Mouse (Mus musculus): ENCODE results near the gene Inha. TPM values are rescaled to one million over a fixed set of nuclear protein-coding genes. Genes with fewer than 3 reads are reported as not detected.

Inha gene
- 0.63 and 0.90 TPM in 2 replicates for polyA plus RNA-seq (2015; fragmentation: Nextera tagmentation; extraction: Ambion mirVana)

DNA sequence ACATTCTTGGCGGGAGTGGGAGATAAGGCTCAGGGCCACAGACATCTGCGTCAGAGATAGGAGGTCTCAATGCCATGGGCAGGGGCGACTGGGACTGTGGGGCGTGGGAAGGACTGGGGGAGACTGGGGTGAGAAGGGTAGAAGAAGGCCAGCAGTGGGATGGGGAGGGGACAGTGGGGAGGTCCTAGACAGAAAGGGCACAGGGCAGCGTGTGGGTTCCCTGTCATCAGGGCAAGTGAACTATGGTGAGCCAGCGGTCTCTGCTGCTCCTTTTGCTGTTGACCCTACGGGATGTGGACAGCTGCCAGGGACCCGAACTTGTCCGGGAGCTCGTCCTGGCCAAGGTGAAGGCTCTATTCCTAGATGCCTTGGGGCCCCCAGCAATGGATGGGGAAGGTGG is at the start of gene Inha:
Gene Inha (plus strand): TSS at position 72 of the 400 bp plus-strand sequence.
- Histone ChIP-seq H3K4me3 (ENCODE audit: low read depth, low read length) (peak within 1 kb of the TSS; percentile 60), H3K27me3 (ENCODE audit: control insufficient read depth, insufficient read depth, low read depth, low read length) (peaks cover 44% of the 10 kb centered on the region), H3K27ac (ENCODE audit: low read length) (peak within 1 kb of the TSS; percentile 43), H3K4me2 (ENCODE audit: low read depth, low read length) (peak within 1 kb of the TSS; percentile 63), H3K4me1 (ENCODE audit: control insufficient read depth, low read depth, low read length) (no peaks in the 10 kb centered on the region; the same call in 1 of the 2 replicates), H3K36me3 (ENCODE audit: control insufficient read depth, insufficient read depth) (no peaks in the 10 kb centered on the region), H3K9me3 (replicated peaks; ENCODE audit: control insufficient read depth, low read length) (no peaks in the 10 kb centered on the region), H3K9ac (ENCODE audit: low read depth, low read length) (peak within 1 kb of the TSS; percentile 56)
- 48% methylated on average over 10 of the region's 10 CpGs for WGBS (ENCODE audit: insufficient replicate concordance)
- no peak for ATAC-seq (ENCODE audit: low read depth)

DNA sequence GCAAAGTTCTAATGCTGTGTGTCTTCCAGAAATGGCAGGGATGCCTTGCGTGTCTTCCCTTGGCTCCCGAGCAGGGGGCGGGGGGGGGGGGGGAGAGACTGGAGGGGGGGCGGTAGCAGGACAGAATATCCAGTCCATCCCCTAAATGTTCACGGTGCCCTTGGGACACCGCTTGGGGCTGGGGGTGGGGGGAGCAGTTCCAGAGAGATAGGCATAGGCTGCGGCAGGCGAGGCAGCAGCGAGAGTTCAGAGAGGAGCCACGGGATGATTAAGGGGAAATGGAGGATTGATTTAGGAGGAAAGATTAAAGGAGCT is 49.2 kb upstream of the Inha start:
- Histone ChIP-seq H3K27me3 (ENCODE audit: control insufficient read depth, insufficient read depth, low read depth, low read length) (peaks cover 73% of the 10 kb centered on the region), H3K4me1 (ENCODE audit: control insufficient read depth, low read depth, low read length) (peaks cover 13% of the 10 kb centered on the region), H3K4me3 (ENCODE audit: low read depth, low read length) (no peak overlapping the region), H3K4me2 (ENCODE audit: low read depth, low read length) (no peak overlapping the region), H3K36me3 (ENCODE audit: control insufficient read depth, insufficient read depth) (no peaks in the 10 kb centered on the region), H3K9me3 (replicated peaks; ENCODE audit: control insufficient read depth, low read length) (no peaks in the 10 kb centered on the region), H3K9ac (ENCODE audit: low read depth, low read length) (no peak overlapping the region), H3K27ac (ENCODE audit: low read length) (no peak overlapping the region)
- no peak for ATAC-seq (ENCODE audit: low read depth)
- 5% methylated on average over 9 of the region's 10 CpGs for WGBS (ENCODE audit: insufficient replicate concordance)

DNA sequence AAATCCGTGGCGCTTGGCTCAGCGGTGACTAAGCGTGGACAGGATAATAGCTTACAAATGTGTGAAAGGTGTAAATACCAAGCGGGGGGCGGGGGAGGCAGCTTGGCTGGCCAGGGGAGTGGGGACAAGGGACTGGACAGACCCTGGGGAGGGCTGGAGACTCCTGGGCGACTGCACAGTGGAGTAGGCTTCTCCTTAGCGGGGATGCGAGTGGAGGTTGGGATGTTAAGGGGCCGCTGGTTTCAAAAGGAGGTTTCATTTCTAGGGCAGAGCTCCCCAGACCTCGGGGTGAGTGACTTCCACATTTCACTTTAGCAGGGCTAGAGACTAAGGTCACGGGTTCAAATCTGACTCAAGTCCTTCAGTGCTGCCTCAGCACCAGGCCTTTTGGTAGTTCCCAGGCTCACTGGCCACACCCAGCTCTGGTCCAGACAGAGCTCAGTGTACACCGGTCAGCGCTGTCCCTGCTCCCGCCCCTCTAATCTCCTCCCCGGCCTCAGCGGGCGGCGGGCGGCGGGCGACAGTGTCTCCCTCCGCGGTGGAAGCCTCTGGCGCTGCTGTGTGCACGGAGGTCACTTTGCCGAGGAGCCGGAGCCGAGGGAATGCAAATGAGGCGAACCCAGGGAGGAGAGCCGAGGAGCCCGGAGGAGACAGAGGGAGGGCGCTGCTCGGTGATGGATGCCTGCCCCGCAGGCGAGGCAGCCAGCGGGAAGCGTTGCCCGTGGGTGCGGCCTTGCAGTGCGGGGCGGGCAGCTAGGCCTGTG is 48.7 kb upstream of the Inha start:
- H3K27ac ChIP-seq (ENCODE audit: low read length), result no peak overlapping the region
- peak overlapping the region; percentile 26 for H3K4me3 ChIP-seq (ENCODE audit: low read depth, low read length)
- no peaks in the 10 kb centered on the region for H3K9me3 ChIP-seq (replicated peaks; ENCODE audit: control insufficient read depth, low read length)
- H3K36me3 ChIP-seq (ENCODE audit: control insufficient read depth, insufficient read depth), result no peaks in the 10 kb centered on the region
- H3K9ac ChIP-seq (ENCODE audit: low read depth, low read length), result no peak overlapping the region
- H3K27me3 ChIP-seq (ENCODE audit: control insufficient read depth, insufficient read depth, low read depth, low read length), result peaks cover 68% of the 10 kb centered on the region
- peak; percentile 39; the same call in 1 of the 2 replicates for ATAC-seq (ENCODE audit: low read depth)
- peaks cover 18% of the 10 kb centered on the region for H3K4me1 ChIP-seq (ENCODE audit: control insufficient read depth, low read depth, low read length)
- WGBS (ENCODE audit: insufficient replicate concordance), result 4% methylated on average over 42 of the region's 42 CpGs
- H3K4me2 ChIP-seq (ENCODE audit: low read depth, low read length), result peak overlapping the region; percentile 50

GRCm38 (mm10) chr1:75458789-75459684 is 47.8 kb upstream of the Inha start:
- peaks cover 60% of the 10 kb centered on the region for H3K27me3 ChIP-seq (ENCODE audit: control insufficient read depth, insufficient read depth, low read depth, low read length)
- no peak overlapping the region; the same call in 1 of the 2 replicates for H3K27ac ChIP-seq (ENCODE audit: low read length)
- no peaks in the 10 kb centered on the region for H3K36me3 ChIP-seq (ENCODE audit: control insufficient read depth, insufficient read depth)
- H3K9ac ChIP-seq (ENCODE audit: low read depth, low read length), result no peak overlapping the region; the same call in 1 of the 2 replicates
- ATAC-seq (ENCODE audit: low read depth), result no peak
- H3K4me1 ChIP-seq (ENCODE audit: control insufficient read depth, low read depth, low read length), result peaks cover 26% of the 10 kb centered on the region
- WGBS (ENCODE audit: insufficient replicate concordance), result 12% methylated on average over 23 of the region's 23 CpGs
- H3K4me3 ChIP-seq (ENCODE audit: low read depth, low read length), result peak overlapping the region; percentile 26
- H3K4me2 ChIP-seq (ENCODE audit: low read depth, low read length), result peak overlapping the region; percentile 50
- no peaks in the 10 kb centered on the region for H3K9me3 ChIP-seq (replicated peaks; ENCODE audit: control insufficient read depth, low read length)

DNA sequence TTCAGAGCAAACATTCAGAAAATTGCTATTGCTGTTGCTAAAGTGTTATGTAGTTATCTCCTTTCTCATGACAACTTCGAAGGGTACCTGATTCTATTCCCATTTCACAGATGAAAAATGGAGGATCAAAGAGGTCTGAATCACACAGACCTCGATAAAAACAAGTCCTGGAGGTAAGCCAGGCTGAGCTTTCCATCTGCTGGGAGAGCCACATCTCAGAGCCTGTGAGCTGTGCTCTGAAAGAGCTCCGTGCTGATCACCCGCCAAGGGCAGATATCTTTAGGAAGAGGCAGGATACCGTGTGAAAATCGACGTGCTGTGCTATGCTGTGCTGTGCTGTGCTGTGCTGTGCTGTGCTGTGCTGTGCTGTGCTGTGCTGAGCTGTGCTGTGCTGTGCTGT is 46.6 kb upstream of the Inha start:
- Histone ChIP-seq H3K27me3 (ENCODE audit: control insufficient read depth, insufficient read depth, low read depth, low read length) (peaks cover 49% of the 10 kb centered on the region), H3K4me3 (ENCODE audit: low read depth, low read length) (no peak overlapping the region), H3K27ac (ENCODE audit: low read length) (no peak overlapping the region), H3K4me1 (ENCODE audit: control insufficient read depth, low read depth, low read length) (peaks cover 36% of the 10 kb centered on the region), H3K4me2 (ENCODE audit: low read depth, low read length) (no peak overlapping the region), H3K9ac (ENCODE audit: low read depth, low read length) (no peak overlapping the region), H3K9me3 (replicated peaks; ENCODE audit: control insufficient read depth, low read length) (no peaks in the 10 kb centered on the region), H3K36me3 (ENCODE audit: control insufficient read depth, insufficient read depth) (no peaks in the 10 kb centered on the region)
- ATAC-seq (ENCODE audit: low read depth), result no peak
- WGBS (ENCODE audit: insufficient replicate concordance), result 38% methylated on average over 7 of the region's 7 CpGs

GRCm38 (mm10) chr1:75462636-75463035 is 44.2 kb upstream of the Inha start:
- peak; percentile 76 for ATAC-seq (ENCODE audit: low read depth)
- peak overlapping the region; percentile 62 for H3K27ac ChIP-seq (ENCODE audit: low read length)
- no peaks in the 10 kb centered on the region for H3K9me3 ChIP-seq (replicated peaks; ENCODE audit: control insufficient read depth, low read length)
- WGBS (ENCODE audit: insufficient replicate concordance), result 25% methylated on average over 1 of the region's 1 CpGs
- no peak overlapping the region; the same call in 1 of the 2 replicates for H3K9ac ChIP-seq (ENCODE audit: low read depth, low read length)
- peaks cover 36% of the 10 kb centered on the region for H3K4me1 ChIP-seq (ENCODE audit: control insufficient read depth, low read depth, low read length)
- H3K27me3 ChIP-seq (ENCODE audit: control insufficient read depth, insufficient read depth, low read depth, low read length), result peaks cover 41% of the 10 kb centered on the region
- no peak overlapping the region for H3K4me3 ChIP-seq (ENCODE audit: low read depth, low read length)
- H3K36me3 ChIP-seq (ENCODE audit: control insufficient read depth, insufficient read depth), result no peaks in the 10 kb centered on the region
- H3K4me2 ChIP-seq (ENCODE audit: low read depth, low read length), result peak overlapping the region; percentile 37

DNA sequence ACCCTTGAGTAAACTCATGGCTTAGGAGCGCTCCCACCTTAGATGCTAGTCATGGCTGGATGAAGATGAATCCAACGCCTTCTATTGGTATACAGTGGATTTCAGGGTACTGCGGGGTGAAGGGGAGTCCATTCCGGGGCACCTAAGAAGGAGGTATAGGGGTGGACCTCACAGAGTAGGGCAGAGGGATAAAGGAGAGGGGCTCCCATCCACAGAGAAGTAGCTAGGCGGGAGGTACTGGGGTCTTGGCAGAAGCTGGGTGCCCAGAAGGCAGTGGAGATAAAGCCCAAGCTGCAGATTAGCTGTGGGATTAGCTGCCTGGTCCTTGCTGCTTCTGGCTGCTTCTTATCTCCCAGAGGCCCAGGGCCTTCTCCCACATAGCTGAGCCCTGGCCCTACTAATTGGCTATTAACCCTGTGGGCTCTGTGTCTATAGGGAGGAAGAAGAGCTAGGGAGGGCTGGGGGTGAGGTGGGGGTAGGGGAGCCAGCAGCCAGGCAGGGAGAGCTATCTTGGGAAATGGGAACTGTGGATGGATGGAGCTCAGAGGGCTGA is 43.1 kb upstream of the Inha start:
- Histone ChIP-seq H3K27ac (ENCODE audit: low read length) (peak overlapping the region; percentile 62), H3K9ac (ENCODE audit: low read depth, low read length) (peak overlapping the region; percentile 48), H3K9me3 (replicated peaks; ENCODE audit: control insufficient read depth, low read length) (no peaks in the 10 kb centered on the region), H3K27me3 (ENCODE audit: control insufficient read depth, insufficient read depth, low read depth, low read length) (peaks cover 33% of the 10 kb centered on the region), H3K4me1 (ENCODE audit: control insufficient read depth, low read depth, low read length) (peaks cover 29% of the 10 kb centered on the region), H3K36me3 (ENCODE audit: control insufficient read depth, insufficient read depth) (no peaks in the 10 kb centered on the region), H3K4me2 (ENCODE audit: low read depth, low read length) (peak overlapping the region; percentile 55), H3K4me3 (ENCODE audit: low read depth, low read length) (0 out of 2 replicates have a peak overlapping the region, but pooled peaks have one; percentile 19)
- WGBS (ENCODE audit: insufficient replicate concordance), result 43% methylated on average over 5 of the region's 5 CpGs
- peak; percentile 85 for ATAC-seq (ENCODE audit: low read depth)

DNA sequence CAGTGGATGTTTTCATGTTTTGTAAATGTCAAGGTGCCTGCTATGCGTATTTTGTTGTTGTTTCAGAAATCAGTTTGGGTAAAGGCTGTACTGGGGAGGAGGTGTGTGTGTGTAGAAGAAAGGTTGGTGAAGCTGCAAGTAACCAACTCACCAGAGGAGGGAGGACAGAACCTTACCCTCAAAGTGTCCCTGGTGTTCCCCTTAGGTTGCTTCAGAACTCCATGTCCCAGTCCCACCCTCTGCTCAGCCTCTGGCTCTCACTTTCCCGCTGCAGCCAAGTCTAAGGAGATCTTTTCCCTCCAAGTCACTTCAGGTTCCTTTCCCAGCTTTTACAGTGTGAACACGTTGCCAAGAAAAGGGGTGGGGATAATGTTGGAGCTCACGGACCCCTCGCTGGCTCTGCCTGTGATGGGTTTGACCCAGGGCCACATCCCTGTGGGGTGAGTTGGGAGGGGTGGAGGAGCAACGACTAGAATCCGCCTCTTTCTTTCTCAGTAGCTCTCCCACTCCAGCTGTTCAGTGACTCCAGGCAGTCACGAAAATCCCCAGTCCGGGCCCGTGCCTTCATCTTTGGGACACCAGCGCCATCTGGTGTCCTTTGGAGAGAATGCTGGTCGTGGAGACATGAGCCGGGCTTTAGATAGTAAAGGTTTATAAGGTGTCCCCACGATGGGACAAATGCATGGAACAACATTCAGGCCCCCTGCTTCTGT is 39.5 kb upstream of the Inha start:
- no peak overlapping the region for H3K27ac ChIP-seq (ENCODE audit: low read length)
- no peak overlapping the region for H3K9ac ChIP-seq (ENCODE audit: low read depth, low read length)
- H3K4me3 ChIP-seq (ENCODE audit: low read depth, low read length), result no peak overlapping the region
- no peaks in the 10 kb centered on the region for H3K9me3 ChIP-seq (replicated peaks; ENCODE audit: control insufficient read depth, low read length)
- peaks cover 29% of the 10 kb centered on the region for H3K4me1 ChIP-seq (ENCODE audit: control insufficient read depth, low read depth, low read length)
- no peaks in the 10 kb centered on the region for H3K36me3 ChIP-seq (ENCODE audit: control insufficient read depth, insufficient read depth)
- H3K27me3 ChIP-seq (ENCODE audit: control insufficient read depth, insufficient read depth, low read depth, low read length), result peaks cover 31% of the 10 kb centered on the region
- WGBS (ENCODE audit: insufficient replicate concordance), result 8% methylated on average over 14 of the region's 14 CpGs
- ATAC-seq (ENCODE audit: low read depth), result peak; percentile 22; the same call in 1 of the 2 replicates
- no peak overlapping the region for H3K4me2 ChIP-seq (ENCODE audit: low read depth, low read length)
